Mouse (Mus musculus) MEL (cell line): ENCODE measurements around the gene Adprhl1.
A peak's percentile ranks its signal among the peaks of the same experiment; 100 is the strongest.

Experiments
- BHLHE40 ChIP-seq: IDR thresholded peaks from 2 replicates; pipeline ENCODE4 v1.6.1; 2012; ENCODE audit warnings: low read depth, mild to moderate bottlenecking, inconsistent platforms, low read length, improper control_type of control experiment, borderline replicate concordance
- CTCF ChIP-seq, 3 experiments: IDR thresholded peaks in 2 of 3; conservative IDR thresholded peaks in 1 of 3; 2 replicates each; pipeline ENCODE4 v1.5.1; 2011 to 2012; ENCODE audit warnings: low read length in 3 of 3, low read depth in 2 of 3, mild to moderate bottlenecking in 2 of 3, improper control_type of control experiment in 1 of 3, inconsistent platforms in 1 of 3, mixed read lengths in 1 of 3, moderate library complexity in 1 of 3; ENCODE audit not compliant: control insufficient read depth in 1 of 3, insufficient read depth in 1 of 3, poor library complexity in 1 of 3, severe bottlenecking in 1 of 3
- E2F4 ChIP-seq: IDR thresholded peaks from 2 replicates; pipeline ENCODE4 v1.6.1; 2011; ENCODE audit warnings: low read depth, low read length, improper control_type of control experiment, borderline replicate concordance
- EP300 ChIP-seq, 2 experiments: IDR thresholded peaks; 2 replicates each; pipeline ENCODE4 v1.6.1; 2011; ENCODE audit warnings: improper control_type of control experiment in 2 of 2, low read length in 2 of 2, low read depth in 1 of 2, mild to moderate bottlenecking in 1 of 2
- ETS1 ChIP-seq: IDR thresholded peaks from 2 replicates; pipeline ENCODE4 v1.6.1; 2012; ENCODE audit warnings: low read depth, mild to moderate bottlenecking, inconsistent platforms, low read length, improper control_type of control experiment, moderate library complexity
- GATA1 ChIP-seq: IDR thresholded peaks from 2 replicates; pipeline ENCODE4 v1.6.1; 2011; ENCODE audit warnings: low read depth, low read length, improper control_type of control experiment
- MAX ChIP-seq: IDR thresholded peaks from 2 replicates; pipeline ENCODE4 v1.6.1; 2011; ENCODE audit warnings: low read length, improper control_type of control experiment
- POLR2A ChIP-seq, 2 experiments: IDR thresholded peaks; 2 replicates each; pipeline ENCODE4 v1.6.1; 2011 to 2012; ENCODE audit warnings: low read length in 2 of 2, mild to moderate bottlenecking in 2 of 2, control low read depth in 1 of 2, improper control_type of control experiment in 1 of 2, low read depth in 1 of 2, moderate library complexity in 1 of 2; ENCODE audit not compliant: control insufficient read depth in 1 of 2, insufficient read depth in 1 of 2, poor library complexity in 1 of 2
- TCF12 ChIP-seq: IDR thresholded peaks from 2 replicates; pipeline ENCODE4 v1.6.1; 2014; ENCODE audit warnings: low read depth, mild to moderate bottlenecking, inconsistent platforms, low read length, improper control_type of control experiment, moderate library complexity
- ZMIZ1 ChIP-seq: IDR thresholded peaks from 2 replicates; pipeline ENCODE4 v1.6.1; 2012; ENCODE audit warnings: low read depth, mild to moderate bottlenecking, inconsistent platforms, low read length, improper control_type of control experiment, moderate library complexity
- ZNF384 ChIP-seq: IDR thresholded peaks from 2 replicates; pipeline ENCODE4 v1.6.1; 2012; ENCODE audit warnings: low read depth, mild to moderate bottlenecking, inconsistent platforms, low read length, improper control_type of control experiment

DNA sequence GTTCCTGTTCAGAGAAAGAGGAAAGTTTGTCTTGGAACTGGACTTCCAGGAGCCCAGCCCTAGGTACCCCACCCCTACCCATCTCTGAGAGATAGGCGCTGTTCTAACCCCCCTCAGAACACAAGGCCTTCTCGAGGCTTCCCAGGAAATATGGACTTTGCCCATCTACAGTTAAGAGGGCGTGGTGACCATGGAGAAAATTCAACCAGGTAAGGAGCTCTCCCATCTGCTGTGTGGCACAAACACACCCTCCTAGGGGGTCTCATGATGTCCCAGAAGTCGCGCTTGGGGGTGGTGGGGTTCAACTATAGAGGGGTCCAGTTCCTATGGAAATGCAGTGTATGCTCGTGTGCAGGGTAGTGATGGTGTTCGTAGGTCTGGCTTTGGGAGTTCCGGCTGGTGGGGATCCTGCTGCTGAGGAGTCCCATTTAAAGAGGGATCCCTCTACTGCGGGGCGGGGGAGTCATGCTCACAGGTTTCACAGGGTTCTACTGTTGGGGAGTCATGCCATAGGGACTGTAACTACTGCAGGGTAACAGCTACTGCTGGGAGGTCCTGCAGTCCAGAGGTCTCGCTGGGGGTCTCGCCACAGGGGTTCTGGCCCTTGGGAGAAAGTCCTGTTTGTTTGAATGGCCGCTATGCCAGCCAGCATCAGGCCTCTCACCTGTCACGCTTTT, 54.4 kb downstream of the Adprhl1 start:
- TF ChIP-seq BHLHE40 (no peak), CTCF (IDR thresholded peaks at IDR 0.05 in 2 of 3, conservative IDR thresholded peaks at IDR 0.05 in 1 of 3; ENCODE audit: control insufficient read depth in 1 of 3, insufficient read depth in 1 of 3, low read depth in 2 of 3, low read length in 3 of 3, poor library complexity in 1 of 3, severe bottlenecking in 1 of 3) (no peak), ZNF384 (peak; percentile 68; the same call in 1 of the 2 replicates), TCF12 (no peak), POLR2A (IDR thresholded peaks at IDR 0.05; ENCODE audit: control insufficient read depth in 1 of 2, insufficient read depth in 1 of 2, low read depth in 1 of 2, low read length in 2 of 2, poor library complexity in 1 of 2) (no peak), ZMIZ1 (no peak), GATA1 (no peak), MAX (no peak), E2F4 (no peak), ETS1 (no peak), EP300 (IDR thresholded peaks at IDR 0.05; ENCODE audit: low read depth in 1 of 2, low read length in 2 of 2) (no peak)
